Mouse (Mus musculus) bone marrow macrophage, adult 2 months (primary cell): ENCODE measurements around the gene Pcbp2. TPM values are rescaled to one million over a fixed set of nuclear protein-coding genes. Genes with fewer than 3 reads are reported as not detected.

ENCODE experiments used
- H3K27ac ChIP-seq: 2 replicates; pipeline ENCODE4 v1.5.1; 2012; ENCODE audit warnings: low read depth, low read length; ENCODE audit not compliant: insufficient read depth
- H3K4me1 ChIP-seq: 2 replicates; pipeline ENCODE4 v1.6.1; 2012; ENCODE audit warnings: low read length; ENCODE audit not compliant: control insufficient read depth, insufficient read depth
- H3K4me3 ChIP-seq: 2 replicates; pipeline ENCODE4 v1.5.1; 2012; ENCODE audit warnings: mild to moderate bottlenecking, low read length, moderate library complexity; ENCODE audit not compliant: insufficient read depth
- CTCF ChIP-seq: IDR thresholded peaks from 2 replicates; pipeline ENCODE4 v1.5.1; 2012; ENCODE audit warnings: low read depth, mild to moderate bottlenecking, low read length, moderate library complexity
- POLR2A ChIP-seq: IDR thresholded peaks from 2 replicates; pipeline ENCODE4 v1.6.1; 2012; ENCODE audit warnings: mild to moderate bottlenecking, low read depth, low read length, borderline replicate concordance
- polyA plus RNA-seq: library from polyadenylated mRNA; stranded (reverse); fragments of >200 nt; gene quantifications from 2 replicates; pipeline ENCODE4 v1.2.4, GENCODE M21; 2012; ENCODE audit not compliant: missing spikeins, insufficient read depth, insufficient read length

Pcbp2 gene
- polyA plus RNA-seq, 1 experiment, result 763 TPM

- no peak for TF ChIP-seq POLR2A
- no peak for TF ChIP-seq CTCF
- Histone ChIP-seq H3K27ac (no peak overlapping the region), H3K4me3 (no peak overlapping the region), H3K4me1 (no peaks in the 10 kb centered on the region)
Observed at GRCm38 (mm10) chr15:102485853-102486252, 15.5 kb downstream of the Pcbp2 start.

DNA sequence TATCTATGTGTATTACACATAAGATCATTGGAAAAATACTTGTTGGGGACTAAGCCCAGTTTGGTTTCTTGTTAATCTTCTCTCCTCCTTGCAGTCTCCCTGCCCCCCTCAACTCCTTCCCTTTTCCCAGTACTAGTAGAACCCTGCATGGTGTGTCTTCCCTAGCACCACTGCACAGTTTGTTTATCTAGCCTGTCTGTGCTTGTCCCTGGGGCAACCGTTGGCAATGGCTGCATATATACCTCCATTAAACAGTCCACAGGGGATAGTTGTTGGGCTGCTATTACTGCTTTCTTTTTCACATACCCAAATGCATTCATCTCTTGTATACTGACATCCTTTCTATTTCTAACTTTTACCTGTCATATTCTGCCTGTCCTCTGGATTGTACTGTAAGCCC lies 17.3 kb downstream of the Pcbp2 start:
- TF ChIP-seq POLR2A (no peak), CTCF (no peak)
- no peaks in the 10 kb centered on the region for H3K4me1 ChIP-seq
- no peak overlapping the region for H3K27ac ChIP-seq
- no peak overlapping the region for H3K4me3 ChIP-seq

GRCm38 (mm10) chr15:102498322-102498721 lies 28.0 kb downstream of the Pcbp2 start:
- no peak for TF ChIP-seq CTCF
- no peak for TF ChIP-seq POLR2A
- Histone ChIP-seq H3K4me1 (0 out of 2 replicates have a peak, but pooled peaks cover 5% of the 10 kb centered on the region), H3K4me3 (no peak overlapping the region), H3K27ac (no peak overlapping the region)

GRCm38 (mm10) chr15:102499370-102499769 lies 29.0 kb downstream of the Pcbp2 start:
- Histone ChIP-seq H3K27ac (no peak overlapping the region), H3K4me1 (0 out of 2 replicates have a peak, but pooled peaks cover 5% of the 10 kb centered on the region), H3K4me3 (no peak overlapping the region)
- TF ChIP-seq POLR2A (no peak), CTCF (no peak)

- H3K4me3 ChIP-seq, result no peak overlapping the region
- H3K27ac ChIP-seq, result no peak overlapping the region
- no peak for TF ChIP-seq POLR2A
- no peak for TF ChIP-seq CTCF
- H3K4me1 ChIP-seq, result 0 out of 2 replicates have a peak, but pooled peaks cover 5% of the 10 kb centered on the region
Observed at GRCm38 (mm10) chr15:102499851-102500250, 29.5 kb downstream of the Pcbp2 start.

GRCm38 (mm10) chr15:102500479-102500878 lies 30.1 kb downstream of the Pcbp2 start:
- Histone ChIP-seq H3K4me1 (peaks cover 7% of the 10 kb centered on the region), H3K4me3 (no peak overlapping the region), H3K27ac (no peak overlapping the region)
- no peak for TF ChIP-seq CTCF
- TF ChIP-seq POLR2A, result no peak

DNA sequence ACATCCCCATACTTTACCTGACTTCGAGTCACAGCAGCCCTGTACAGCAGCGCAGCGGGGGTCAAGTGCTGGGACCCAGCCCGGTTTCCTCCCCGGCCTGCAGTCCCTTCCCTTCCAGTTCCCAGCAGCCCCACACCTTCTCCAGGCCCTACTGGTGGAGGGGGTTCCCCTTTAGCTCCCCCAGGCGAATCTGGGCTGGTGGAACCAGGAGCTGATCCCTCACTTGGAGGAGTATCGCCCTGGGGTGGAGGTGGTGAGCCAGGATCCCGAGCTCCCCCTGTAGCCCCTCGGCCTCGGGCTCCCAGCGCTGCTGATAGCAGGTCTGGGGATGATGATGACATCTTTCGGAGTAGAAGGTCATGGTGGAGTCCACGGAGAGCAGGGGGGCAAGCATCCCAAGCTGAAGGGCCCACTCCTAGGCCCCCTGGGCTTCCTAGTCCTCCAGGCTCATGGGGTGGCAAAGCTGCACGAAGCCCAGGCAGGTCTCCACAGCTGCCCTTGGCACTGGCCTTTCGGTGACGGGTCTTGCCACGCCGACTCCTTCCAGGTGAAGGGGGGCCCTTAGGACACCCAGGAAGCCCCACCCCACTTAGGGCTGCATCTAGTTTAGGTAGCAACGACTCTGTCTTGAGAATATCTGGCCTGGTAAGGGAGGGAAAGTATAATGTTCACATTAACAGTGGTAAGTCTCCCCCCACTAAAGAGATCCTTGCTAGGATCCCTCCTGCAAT lies 30.9 kb downstream of the Pcbp2 start:
- Histone ChIP-seq H3K4me1 (peaks cover 14% of the 10 kb centered on the region), H3K27ac (no peak overlapping the region), H3K4me3 (no peak overlapping the region)
- TF ChIP-seq POLR2A (no peak), CTCF (no peak)

- peaks cover 21% of the 10 kb centered on the region for H3K4me1 ChIP-seq
- H3K4me3 ChIP-seq, result no peak overlapping the region
- TF ChIP-seq CTCF, result no peak
- no peak for TF ChIP-seq POLR2A
- no peak overlapping the region for H3K27ac ChIP-seq
Observed at GRCm38 (mm10) chr15:102502254-102502840, 32.0 kb downstream of the Pcbp2 start.

GRCm38 (mm10) chr15:102503447-102503846 lies 33.1 kb downstream of the Pcbp2 start, which contains the start of gene Gm10337:
Gene Gm10337 (plus strand): TSS chr15:102503722.
- Histone ChIP-seq H3K4me3 (no peak within 1 kb of the TSS), H3K27ac (no peak within 1 kb of the TSS), H3K4me1 (peaks cover 30% of the 10 kb centered on the region)
- TF ChIP-seq POLR2A, result no peak
- TF ChIP-seq CTCF, result no peak
